Mouse (Mus musculus) midbrain, embryonic 13.5 days (tissue): ENCODE measurements around the gene Ifi213. TPM values are rescaled to one million over a fixed set of nuclear protein-coding genes. Genes with fewer than 3 reads are reported as not detected.
"Not testable (repeated sequence)": the region's sequence is repeated elsewhere in the genome, so short reads cannot be mapped to it uniquely, and the experiment has no call there.

Experiments used
- ATAC-seq: fragments of 200-750 bp; cut with Nextera tagmentation; 2 replicates; pipeline ENCODE4 v1.8.0; 2017; ENCODE audit warnings: mild to moderate bottlenecking, moderate TSS enrichment, moderate library complexity
- H3K27ac ChIP-seq: fragments of 300-500 bp; sonication (generic); 2 replicates; pipeline ENCODE4 v1.5.1; 2015; ENCODE audit warnings: inconsistent platforms, mild to moderate bottlenecking, moderate library complexity
- H3K27me3 ChIP-seq: fragments of 300-500 bp; sonication (generic); 2 replicates; pipeline ENCODE4 v1.6.1; 2015; ENCODE audit warnings: mild to moderate bottlenecking, inconsistent platforms
- H3K36me3 ChIP-seq: fragments of 300-500 bp; sonication (generic); 2 replicates; pipeline ENCODE4 v1.6.1; 2015; ENCODE audit warnings: mild to moderate bottlenecking, inconsistent platforms
- H3K4me1 ChIP-seq: fragments of 300-500 bp; sonication (generic); replicated peaks from 2 replicates; pipeline ENCODE4 v1.6.1; 2015; ENCODE audit warnings: inconsistent platforms
- H3K4me2 ChIP-seq: fragments of 300-500 bp; sonication (generic); replicated peaks from 2 replicates; pipeline ENCODE4 v1.6.1; 2015; ENCODE audit warnings: moderate library complexity, mild to moderate bottlenecking, inconsistent platforms
- H3K4me3 ChIP-seq: fragments of 300-500 bp; sonication (generic); replicated peaks from 2 replicates; pipeline ENCODE4 v1.5.1; 2015; ENCODE audit warnings: mild to moderate bottlenecking, inconsistent platforms
- H3K9ac ChIP-seq: fragments of 300-500 bp; sonication (generic); replicated peaks from 2 replicates; pipeline ENCODE4 v1.6.1; 2015; ENCODE audit warnings: mild to moderate bottlenecking, inconsistent platforms
- H3K9me3 ChIP-seq: fragments of 300-500 bp; sonication (generic); 2 replicates; pipeline ENCODE4 v1.6.1; 2016; ENCODE audit warnings: mild to moderate bottlenecking, inconsistent platforms
- WGBS: fragments of 180-500 bp; shearing (Covaris S2); methylation state at CpG from one replicate; pipeline ENCODE4 v1.1.7; 2015; 5-methylcytosine and 5-hydroxymethylcytosine counted together
- microRNA-seq: library from miRNA; unstranded; fragments of <30 nt; microRNA quantifications from one replicate; pipeline ENCODE4, GENCODE M21; 2016
- polyA plus RNA-seq: library from polyadenylated mRNA; unstranded; fragments of >200 nt; fragmentation: Nextera tagmentation; extraction: Ambion mirVana; gene quantifications from 2 replicates; pipeline ENCODE4 v1.2.1, GENCODE M21; 2015

Gene Ifi213
- polyA plus RNA-seq, 1 experiment from 2014 or later: 0.08 TPM

DNA sequence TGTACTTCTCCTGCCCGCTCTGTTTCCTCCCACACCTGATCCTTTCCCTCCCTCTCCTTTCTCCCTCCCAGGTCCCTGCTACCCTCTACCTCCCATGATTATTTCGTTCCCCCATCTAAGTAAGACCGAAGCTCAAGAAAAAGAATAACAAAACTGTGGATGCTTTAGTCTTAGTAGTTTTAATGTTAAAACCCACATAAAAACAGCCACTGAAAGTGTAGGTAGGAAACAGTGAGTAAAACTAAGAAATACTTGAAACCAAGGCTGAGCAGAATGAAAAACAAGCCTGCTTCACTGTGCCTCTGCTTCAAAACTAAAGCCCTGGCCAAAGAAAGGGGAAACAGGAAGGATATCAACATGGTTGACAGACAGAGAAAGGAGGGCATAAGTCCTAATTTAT is 50.3 kb downstream of the Ifi213 start:
- not testable (repeated sequence) for H3K9me3 ChIP-seq, H3K4me2 ChIP-seq, H3K27ac ChIP-seq, H3K4me1 ChIP-seq, H3K36me3 ChIP-seq, H3K9ac ChIP-seq, ATAC-seq, H3K27me3 ChIP-seq, H3K4me3 ChIP-seq
- 90% methylated on average over 3 of the region's 3 CpGs for WGBS

- not testable (repeated sequence) for H3K27me3 ChIP-seq, H3K4me2 ChIP-seq, H3K27ac ChIP-seq, H3K4me1 ChIP-seq, H3K9ac ChIP-seq, H3K9me3 ChIP-seq, H3K36me3 ChIP-seq, H3K4me3 ChIP-seq, ATAC-seq
- WGBS: 93% methylated on average over 3 of the region's 3 CpGs
Observed at GRCm38 (mm10) chr1:173535791-173536190, 63.3 kb downstream of the Ifi213 start, which contains the start of gene Ifi214. Ifi214 (minus strand) TSS chr1:173535957.

- H3K9ac ChIP-seq: no peak overlapping the region
- H3K27me3 ChIP-seq: no peaks in the 10 kb centered on the region
- no peaks in the 10 kb centered on the region for H3K36me3 ChIP-seq
- no peaks in the 10 kb centered on the region for H3K9me3 ChIP-seq
- H3K27ac ChIP-seq: no peak overlapping the region
- no peaks in the 10 kb centered on the region for H3K4me1 ChIP-seq
- no peak overlapping the region for H3K4me2 ChIP-seq
- H3K4me3 ChIP-seq: no peak overlapping the region
- no peak for ATAC-seq
Observed at GRCm38 (mm10) chr1:173521452-173521851, 77.6 kb downstream of the Ifi213 start.

Small RNA genes within 50 kb of the gene (microRNA-seq; reads per million reads assigned to microRNA genes)
- not detected for gene Gm44339
- gene Gm44481: not detected

Other genes with a start within 250 kb of the Ifi213 start
- gene Aim2, start 248.4 kb downstream of the Ifi213 start, polyA plus RNA-seq: 2.6 and 3.3 TPM in 2 replicates
- gene Cadm3, start 231.6 kb downstream of the Ifi213 start, polyA plus RNA-seq: 44.1 and 49.5 TPM in 2 replicates
- gene Ifi206, start 108.2 kb downstream of the Ifi213 start, polyA plus RNA-seq: not detected in 2 replicates
- gene Ifi214, start 63.3 kb downstream of the Ifi213 start, polyA plus RNA-seq: not detected in 2 replicates
- gene Ifi209, start 31.6 kb upstream of the Ifi213 start, polyA plus RNA-seq: not detected in 2 replicates
- gene Ifi208, start 74.4 kb upstream of the Ifi213 start, polyA plus RNA-seq: not detected in 2 replicates
- 0.23 and 0.51 TPM in 2 replicates for gene Ifi207, start 142.5 kb upstream of the Ifi213 start, polyA plus RNA-seq
- 0.62 and 0.77 TPM in 2 replicates for gene Ifi204, start 167.7 kb upstream of the Ifi213 start, polyA plus RNA-seq